Mouse (Mus musculus): ENCODE measurements around the gene Cpsf7. TPM values are rescaled to one million over a fixed set of nuclear protein-coding genes. Genes with fewer than 3 reads are reported as not detected.
"Not testable (repeated sequence)": the region's sequence is repeated elsewhere in the genome, so short reads cannot be mapped to it uniquely, and the experiment has no call there.

Gene Cpsf7
- total RNA-seq, 2 experiments from 2014 or later, result 36.4 to 88.9 TPM

DNA sequence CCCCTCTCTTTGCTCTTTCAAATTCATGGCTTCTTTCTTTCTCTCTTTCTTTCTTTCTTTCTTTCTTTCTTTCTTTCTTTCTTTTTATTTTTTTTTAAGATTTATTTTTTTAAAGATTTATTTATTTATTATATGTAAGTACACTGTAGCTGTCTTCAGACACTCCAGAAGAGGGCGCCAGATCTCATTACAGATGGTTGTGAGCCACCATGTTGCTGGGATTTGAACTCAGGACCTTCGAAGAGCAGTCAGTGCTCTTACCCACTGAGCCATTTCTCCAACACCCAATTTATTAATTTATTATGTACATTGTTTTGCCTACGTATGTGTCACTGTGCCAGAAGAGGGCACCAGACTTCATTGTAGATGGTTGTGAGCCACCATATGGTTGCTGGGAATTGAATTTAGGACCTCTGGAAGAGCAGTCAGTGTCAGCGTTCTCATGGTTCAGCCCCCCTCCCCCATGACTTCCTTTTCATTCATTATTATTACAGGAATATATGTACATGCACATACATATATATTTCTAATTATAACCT lies 32.8 kb downstream of the Cpsf7 start:
- ATAC-seq (replicated peaks; ENCODE audit: poor library complexity, severe bottlenecking), result not testable (repeated sequence)

DNA sequence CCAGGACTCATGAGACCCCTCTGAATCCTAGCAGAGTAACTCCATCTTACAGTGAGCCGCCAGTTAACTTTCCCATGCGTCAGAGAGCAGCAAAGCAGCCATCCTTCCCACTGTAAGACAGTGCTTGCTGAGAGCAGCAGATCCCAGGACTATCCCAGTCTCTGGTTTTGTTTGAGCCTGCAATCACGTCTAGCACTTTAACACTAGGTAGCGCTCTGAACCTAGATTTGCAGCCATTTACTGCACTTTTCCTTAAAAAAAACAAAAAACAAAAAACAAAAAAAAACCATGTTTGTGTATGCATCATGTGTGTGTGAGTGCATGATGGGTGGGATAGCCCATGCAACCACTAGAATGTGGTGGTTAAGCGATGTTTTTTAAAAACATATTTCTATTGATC lies 35.0 kb downstream of the Cpsf7 start:
- ATAC-seq (replicated peaks; ENCODE audit: poor library complexity, severe bottlenecking), result no peak

DNA sequence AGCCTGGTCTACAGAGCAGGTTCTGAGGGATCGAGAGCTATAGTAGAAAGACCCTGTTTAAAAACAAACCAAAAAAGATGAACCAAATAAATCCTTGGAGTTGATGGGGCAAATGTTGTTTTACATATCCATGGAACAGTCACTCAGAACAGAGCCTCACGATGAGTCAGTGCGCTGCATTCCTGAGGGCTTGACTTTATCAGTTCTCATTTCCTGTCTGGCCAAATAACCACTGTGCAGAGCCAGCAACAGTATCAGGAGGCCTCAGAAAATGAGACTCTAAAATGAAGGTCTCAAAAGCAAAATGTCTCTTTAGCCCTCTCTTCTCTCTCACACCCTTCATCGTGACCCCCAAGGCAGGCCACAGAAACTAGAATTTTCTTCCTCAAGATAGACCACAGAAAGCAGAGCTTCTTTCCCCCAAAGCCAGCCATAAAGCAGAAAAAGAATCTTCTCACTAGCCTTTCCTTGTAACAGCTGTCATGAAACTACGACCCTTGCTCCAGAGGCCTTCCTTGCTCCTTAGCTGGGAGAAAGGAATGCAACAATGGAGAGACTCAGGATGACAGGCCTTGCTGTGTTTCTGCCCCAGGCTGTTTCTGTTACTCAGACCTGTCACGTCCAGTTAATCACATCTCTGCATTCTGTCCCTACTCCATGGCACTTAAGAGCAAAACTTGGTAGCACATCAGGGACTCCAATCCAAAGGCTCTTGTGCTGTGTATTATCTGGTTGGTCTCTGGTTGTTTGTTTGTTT lies 36.7 kb downstream of the Cpsf7 start:
- ATAC-seq (replicated peaks; ENCODE audit: poor library complexity, severe bottlenecking), result no peak

DNA sequence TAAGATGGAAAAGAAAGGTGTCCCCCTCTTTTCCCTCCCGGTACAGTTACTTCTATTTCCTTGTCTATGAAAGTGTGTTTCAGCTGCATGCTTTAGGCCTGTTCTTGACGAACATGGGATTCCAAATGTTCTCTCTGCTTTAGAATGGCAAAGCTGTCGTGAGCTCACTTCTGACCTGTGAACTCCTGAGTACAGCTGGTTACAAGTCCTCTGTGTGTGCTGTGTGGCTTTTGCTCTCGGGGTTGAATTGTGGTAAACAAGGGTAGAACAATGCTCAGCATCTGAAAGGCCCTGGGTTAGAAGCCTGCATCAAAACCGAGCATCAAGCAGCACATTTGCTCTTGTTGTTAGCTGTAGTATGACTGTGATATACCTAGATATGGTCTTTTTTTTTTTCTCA lies 37.3 kb downstream of the Cpsf7 start:
- no peak for ATAC-seq (replicated peaks; ENCODE audit: poor library complexity, severe bottlenecking)

DNA sequence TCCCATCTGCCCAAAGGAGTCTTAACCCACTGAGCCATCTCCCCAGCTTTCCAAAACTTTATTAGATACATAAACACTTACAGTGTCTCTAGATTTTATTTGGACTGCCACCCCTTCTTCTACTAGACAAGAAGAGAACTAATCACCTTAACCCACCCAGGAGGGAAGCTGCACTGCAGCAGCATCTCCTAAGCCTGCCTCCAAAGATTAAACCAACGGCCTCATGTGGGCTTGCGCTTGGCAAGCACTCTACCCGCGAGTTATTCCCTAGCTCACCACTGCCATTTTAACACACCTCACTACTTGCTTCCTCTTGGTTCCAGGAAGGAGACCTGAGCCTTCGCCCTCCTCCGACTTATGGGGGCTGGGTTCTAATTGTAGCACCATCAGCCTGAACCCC lies 39.2 kb downstream of the Cpsf7 start:
- ATAC-seq (replicated peaks; ENCODE audit: poor library complexity, severe bottlenecking), result no peak

DNA sequence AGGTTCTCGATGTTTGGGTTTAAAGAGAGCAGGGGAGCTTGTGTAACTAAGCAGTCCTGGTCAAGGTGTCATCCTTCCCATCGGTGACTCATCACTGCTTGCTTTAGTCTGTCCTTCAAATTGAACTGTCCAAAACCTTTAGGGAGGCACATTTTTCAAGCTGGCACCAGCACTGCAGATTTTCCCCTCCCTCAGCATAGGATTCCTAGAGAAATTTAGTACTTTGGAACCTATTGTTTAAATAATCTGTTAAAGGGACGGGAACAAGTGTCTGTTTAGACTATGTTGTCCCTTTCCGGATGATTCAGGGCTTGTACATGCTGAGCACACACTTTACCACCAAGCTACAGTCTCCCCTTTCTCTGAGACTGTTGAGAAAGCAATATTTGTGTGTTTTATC lies 40.2 kb downstream of the Cpsf7 start:
- ATAC-seq (replicated peaks; ENCODE audit: poor library complexity, severe bottlenecking), result no peak

DNA sequence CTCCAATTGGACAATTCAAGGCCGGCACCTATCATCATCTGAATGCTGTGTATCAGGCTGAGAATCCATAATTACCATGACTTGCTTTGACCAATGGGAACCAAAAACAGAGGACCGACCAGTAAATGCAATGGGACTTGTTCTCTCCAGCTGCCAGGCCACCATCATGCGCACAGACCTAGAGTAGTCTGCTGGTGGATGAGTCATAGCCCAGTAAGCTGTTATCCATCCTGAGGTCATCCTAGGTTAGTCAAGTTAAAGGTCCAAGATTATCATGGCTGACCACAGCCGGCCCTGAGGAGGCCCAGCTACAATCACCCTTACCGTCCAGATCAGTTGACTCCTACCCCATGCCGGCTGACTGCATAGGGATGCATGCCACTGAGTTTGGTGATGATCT lies 44.6 kb downstream of the Cpsf7 start:
- no peak for ATAC-seq (replicated peaks; ENCODE audit: poor library complexity, severe bottlenecking)

DNA sequence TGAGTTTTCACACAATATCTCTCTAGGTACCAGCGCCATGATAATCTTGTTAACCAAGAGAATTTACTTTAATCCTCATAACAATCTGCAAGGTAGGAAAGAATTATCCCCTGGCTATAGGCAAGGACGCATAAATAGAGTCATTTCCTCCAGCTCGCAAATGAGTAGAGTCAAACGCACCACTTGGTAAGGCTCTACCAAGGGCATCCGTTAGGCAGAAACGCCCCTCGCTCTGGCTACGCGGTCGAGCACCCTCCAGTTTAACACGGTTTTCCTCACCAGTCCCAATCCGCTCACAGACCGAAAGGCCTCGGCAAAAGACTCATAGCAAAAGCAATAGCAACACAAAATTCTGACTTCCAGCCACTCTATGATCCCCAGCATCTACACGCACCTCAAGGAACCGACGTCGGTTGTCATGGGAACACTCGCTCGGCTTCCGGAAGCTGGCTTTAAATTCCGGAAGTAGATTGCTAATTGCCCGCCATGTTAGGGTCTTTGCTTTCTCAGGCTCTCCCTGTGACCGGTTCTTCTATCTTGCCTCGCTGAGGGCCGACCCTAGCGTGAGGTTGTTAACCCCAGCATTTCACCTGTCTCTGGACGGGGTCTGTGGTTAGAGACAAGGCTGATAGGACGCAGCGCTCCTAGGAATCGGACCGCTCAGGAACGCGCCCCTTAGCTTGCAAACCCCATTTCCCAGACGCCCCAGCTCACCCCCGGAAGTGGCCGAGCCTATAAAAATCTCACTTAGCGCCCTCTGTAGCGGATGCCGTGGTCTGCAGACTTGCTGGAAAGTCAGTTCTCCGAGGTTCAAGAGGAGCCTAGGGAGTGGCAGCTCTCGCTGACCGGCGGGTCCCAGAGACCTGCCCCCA lies 51.9 kb downstream of the Cpsf7 start, which contains the start of the genes Cyb561a3 and Tmem138:
TSS of gene Cyb561a3 (plus strand) at position 483 of the 872 bp plus-strand sequence.
TSS of gene Tmem138 (minus strand) at position 673 of the 872 bp plus-strand sequence.
- peak; percentile 83 for ATAC-seq (replicated peaks; ENCODE audit: poor library complexity, severe bottlenecking)

DNA sequence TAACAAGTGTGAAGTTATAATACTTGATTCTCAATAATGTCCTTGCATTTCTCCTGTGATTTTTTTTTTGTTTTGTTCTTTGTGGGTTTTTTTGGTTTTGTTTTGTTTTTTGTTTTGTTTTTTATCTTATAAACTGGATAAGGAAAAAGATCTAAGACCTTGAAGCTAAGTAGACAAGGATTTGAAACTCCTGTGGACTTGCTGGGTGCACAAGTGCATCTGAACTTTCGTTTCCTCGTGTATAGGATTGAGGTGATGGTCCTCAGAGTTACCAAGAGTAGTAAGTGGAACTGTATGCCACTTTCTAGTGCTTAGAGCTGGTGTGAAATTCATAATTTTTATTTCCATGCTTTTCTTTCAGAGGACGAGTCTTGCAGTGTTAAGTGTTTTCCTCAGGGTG lies 55.0 kb downstream of the Cpsf7 start:
- no peak for ATAC-seq (replicated peaks; ENCODE audit: poor library complexity, severe bottlenecking)

DNA sequence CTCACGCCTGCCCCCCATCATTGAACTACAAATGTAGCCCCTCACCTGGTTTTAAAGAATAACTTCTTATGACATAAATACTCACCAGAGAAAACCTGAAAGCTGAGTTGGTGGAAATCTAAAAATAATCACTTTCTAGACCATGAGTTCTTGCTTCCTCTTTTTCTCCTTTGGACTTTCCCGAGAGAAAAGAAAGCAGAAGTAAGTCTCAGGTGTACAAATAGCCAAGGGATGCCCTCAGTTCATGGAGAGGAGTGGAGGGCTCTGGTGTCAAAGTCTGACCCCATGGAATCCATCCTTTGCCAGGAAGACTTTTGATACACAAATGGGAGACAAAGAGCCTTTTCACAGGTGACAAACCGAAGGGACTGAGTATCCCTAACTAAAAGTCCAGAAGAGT lies 55.7 kb downstream of the Cpsf7 start:
- peak; percentile 43 for ATAC-seq (replicated peaks; ENCODE audit: poor library complexity, severe bottlenecking)

DNA sequence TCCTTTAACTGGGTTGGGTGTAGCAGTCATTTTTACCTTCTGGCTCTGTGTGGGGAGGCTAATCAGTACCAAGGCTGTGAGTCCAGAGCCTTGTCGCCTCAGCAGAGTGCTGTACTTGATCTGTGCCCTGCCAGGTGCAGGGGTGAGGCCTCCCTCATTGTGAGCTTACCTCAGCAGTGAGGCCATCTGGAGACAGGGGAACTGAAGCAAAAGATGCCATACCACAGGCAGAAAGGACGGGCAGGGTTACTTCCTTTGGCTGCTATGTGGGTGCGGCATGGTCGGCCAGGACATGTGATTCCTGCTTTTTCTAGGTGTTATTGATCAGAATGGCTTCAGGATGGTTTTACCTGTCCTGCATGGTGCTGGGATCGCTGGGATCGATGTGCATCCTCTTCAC lies 56.9 kb downstream of the Cpsf7 start:
- ATAC-seq (replicated peaks; ENCODE audit: poor library complexity, severe bottlenecking), result peak; percentile 33

DNA sequence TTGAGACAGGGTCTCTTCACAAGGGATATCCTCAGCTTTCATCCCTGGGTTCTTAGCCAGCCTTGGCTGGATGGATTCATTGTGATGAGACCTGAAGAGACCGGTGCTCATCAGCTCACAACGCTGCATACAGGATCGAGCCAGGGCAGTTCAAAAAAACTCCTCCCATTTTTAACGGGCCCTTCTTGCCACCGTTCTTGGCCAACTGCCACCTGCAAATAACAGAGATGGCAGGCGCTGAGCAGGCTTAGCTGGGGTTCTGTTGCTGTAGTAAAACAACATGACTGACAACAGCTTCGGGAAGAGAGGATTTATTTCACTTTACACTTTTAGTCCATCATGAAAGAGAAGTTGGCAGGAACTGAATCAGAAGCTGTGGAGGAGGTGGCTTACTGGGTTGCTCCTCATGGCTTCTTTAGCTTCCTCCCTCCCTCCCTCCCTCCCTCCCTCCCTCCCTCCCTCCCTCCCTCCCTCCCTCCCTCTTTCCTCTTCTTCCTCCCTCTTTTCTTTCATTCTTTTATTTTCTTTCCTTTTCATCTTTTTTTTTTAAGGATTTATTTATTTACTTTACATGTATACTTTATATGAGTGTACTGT lies 58.6 kb downstream of the Cpsf7 start:
- no peak for ATAC-seq (replicated peaks; ENCODE audit: poor library complexity, severe bottlenecking)

DNA sequence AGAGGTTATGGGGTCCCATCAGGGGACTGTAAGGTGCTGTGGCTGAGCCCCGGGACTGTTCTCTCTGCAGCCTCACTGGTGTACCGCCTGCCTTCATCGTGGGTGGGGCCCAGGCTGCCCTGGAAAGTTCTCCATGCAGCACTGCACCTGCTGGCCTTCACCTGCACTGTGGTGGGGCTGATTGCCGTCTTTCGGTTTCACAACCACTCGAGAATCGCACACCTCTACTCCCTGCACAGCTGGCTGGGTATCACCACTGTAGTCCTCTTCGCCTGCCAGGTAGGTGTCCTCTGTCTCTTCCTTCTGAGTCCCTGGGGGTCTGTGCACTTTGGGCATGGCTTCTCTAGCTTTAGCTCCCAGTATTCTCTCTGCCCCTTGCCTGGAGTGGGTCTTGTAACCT lies 60.0 kb downstream of the Cpsf7 start:
- ATAC-seq (replicated peaks; ENCODE audit: poor library complexity, severe bottlenecking), result no peak

DNA sequence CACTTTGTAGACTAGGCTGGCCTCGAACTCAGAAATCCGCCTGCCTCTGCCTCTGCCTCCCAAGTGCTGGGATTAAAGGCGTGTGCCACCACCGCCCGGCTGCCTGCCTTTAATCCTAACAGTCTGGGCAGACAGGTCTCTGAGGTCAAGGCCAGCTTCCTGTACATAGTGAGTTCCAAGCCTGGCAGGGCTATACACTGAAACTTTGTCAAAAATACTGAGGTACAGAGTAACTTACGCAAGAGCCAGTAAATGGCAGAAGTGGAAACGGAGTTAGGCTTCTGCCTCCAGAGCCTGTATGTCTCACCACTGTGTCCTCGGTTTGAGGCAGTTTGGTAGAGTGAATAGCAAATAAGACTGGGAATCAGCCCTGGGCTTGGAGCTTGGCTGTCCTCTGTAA lies 62.2 kb downstream of the Cpsf7 start:
- ATAC-seq (replicated peaks; ENCODE audit: poor library complexity, severe bottlenecking), result peak; percentile 62

DNA sequence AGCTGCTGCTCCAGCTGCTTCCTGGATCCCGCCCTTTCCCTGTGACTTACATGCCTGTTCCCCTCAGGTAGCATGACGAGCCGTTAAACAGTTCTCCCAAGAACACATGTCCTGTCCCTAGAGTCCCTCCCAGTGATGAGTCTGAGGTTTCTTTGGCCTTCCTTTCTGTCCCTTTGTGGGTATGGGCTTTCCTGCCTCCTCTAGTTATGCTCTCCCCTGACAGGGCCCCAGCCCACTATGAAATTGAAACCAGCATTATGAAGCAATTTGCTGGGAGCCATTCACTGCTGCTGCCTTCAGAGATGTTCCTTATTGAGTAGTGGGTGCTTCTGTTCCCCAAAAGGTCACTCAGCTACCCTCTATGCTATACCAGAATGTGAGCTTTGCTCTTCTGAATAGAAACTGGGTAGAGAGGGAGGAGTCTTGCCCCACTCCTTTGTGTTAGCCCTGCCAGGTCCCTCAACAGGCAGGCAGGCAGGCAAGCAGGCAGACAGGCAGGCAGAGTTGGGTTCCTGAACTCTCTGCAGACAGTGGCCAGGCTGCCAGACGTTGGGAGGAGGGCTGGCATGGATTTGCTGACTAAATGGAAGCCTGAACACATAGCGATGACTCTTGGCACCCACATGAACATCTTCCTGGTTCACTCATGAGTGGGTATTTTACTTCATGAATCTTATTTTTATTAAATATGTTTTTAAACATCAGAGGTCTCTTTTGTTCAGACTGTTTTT lies 64.2 kb downstream of the Cpsf7 start:
- peak; percentile 82 for ATAC-seq (replicated peaks; ENCODE audit: poor library complexity, severe bottlenecking)

DNA sequence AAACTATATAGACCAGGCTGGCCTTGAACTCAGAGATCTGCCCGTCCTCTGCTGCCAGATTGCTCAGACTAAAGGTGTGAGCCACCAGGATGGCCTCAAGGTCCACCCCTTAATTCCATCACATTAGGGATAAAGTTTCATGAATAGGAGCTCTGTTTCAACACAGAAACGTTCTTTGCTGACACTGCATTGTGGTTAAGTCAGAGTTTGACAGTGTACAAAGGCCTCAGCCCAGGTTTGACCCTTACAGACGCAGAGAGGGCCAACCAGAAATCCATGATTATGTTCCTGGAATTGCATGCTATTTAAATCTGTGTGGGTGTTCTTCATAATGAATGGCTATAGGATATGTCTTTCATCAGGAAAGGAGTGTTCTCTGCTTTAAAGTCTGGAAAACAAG lies 65.2 kb downstream of the Cpsf7 start:
- no peak for ATAC-seq (replicated peaks; ENCODE audit: poor library complexity, severe bottlenecking)

DNA sequence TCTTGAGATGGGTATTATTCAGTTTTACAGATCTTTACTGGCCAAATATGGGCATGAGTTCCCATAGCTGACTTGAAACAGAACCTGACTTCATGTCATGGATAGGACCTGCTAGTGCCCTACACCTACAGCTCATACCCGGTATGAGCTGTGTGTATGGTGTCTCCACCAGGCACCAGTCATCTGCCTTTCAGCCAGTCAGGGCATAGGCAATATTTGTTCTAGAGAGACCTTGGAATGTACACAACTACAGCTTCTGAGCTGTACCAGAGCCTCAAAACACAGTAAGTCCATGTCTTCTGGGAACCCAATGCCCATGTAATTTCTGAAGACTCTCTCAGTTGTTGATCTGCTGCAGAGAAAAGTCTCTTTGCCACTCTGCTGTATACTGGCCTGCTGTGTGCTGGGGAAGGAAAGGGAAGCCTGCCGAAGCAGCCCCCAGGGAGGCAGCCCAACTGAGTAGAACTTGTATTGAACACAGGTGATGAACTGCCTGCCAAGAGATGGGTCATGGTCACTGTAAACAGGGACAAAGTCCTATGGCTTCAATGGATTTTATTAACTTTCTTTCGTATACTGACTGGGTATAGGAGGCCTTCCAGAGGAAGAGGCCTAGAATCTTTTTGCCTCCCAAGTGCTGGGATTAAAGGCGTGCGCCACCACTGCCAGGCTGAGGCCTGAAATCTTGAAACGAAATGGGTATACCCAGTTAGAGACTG lies 66.8 kb downstream of the Cpsf7 start:
- no peak for ATAC-seq (replicated peaks; ENCODE audit: poor library complexity, severe bottlenecking)

Data from granulocyte monocyte progenitor cell, adult 5-6 weeks (primary cell).